Mouse (Mus musculus): Measurements from ENCODE around the gene Pla2g2c.

GRCm38 (mm10) chr4:138682760-138683159 lies 41.8 kb upstream of the Pla2g2c start:
- TF ChIP-seq POLR2A (IDR thresholded peaks at IDR 0.05; ENCODE audit: borderline replicate concordance, control insufficient read depth, low read depth, low read length) (no peak), CTCF (IDR thresholded peaks at IDR 0.05; ENCODE audit: control insufficient read depth, insufficient read depth, low read length) (no peak)
